Mouse (Mus musculus): Measurements from ENCODE around the gene Pde8b.

Gene Pde8b

DNA sequence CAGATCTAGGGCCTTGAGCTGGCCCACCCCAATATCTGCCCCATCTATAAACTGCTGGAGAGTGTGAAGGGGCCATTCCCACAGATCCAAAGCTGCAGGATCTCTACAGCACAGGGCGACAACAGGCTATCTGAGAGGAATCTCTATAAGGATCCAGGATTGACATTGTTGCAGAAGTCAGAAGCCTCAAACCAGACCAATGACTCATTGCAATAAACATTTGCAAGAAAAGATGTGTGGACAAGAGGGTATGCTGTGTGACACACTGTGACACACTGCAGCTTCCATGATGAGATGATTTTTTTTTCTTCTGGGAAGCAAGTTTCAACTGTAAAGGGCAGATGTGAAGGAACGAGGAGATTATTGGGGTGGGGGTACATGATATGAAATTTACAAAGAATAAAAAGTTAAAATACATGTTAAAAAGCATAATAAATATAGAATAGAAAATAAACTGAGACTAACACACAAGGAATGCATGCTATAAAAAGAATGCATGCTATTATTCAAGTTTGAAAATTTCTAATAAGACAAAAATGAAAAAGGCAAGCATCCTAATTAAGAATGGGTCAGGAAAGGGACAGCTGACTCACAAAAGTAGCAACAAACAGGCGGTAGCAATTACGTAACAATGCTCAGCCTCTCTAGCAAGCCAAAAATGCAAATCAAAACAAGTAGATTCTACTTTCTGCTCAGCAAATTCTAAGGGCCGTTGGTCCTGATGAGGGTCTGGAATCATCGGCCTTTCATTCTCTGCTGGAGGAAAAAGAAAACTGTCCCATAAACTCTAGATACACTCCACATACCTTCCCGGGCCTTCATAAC is 114.6 kb downstream of the Pde8b start:
- no peak for DNase-seq

- no peak for DNase-seq
These were observed 118.3 kb downstream of the Pde8b start for GRCm38 (mm10) chr13:95131848-95132247.

GRCm38 (mm10) chr13:95131041-95131440 is 119.1 kb downstream of the Pde8b start:
- DNase-seq: no peak

DNA sequence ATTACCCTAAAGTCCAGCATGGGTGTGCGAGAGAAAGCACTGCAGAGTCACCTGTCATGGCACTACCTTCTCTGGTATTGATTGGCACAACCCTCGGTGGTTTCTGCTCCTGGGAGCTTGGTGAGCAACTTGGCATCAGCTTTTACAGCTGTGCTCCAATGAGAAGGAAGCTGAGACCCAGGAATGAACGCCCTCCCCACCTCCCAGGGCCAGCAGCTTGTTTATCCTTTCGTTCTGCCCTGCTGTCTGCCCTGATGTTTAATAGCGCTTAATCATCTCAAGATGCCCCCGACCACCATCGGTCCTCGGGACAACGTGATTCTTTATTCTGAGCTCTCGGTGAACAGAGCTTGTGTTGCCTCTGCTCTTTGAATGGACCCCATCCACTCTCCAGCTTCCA is 122.8 kb downstream of the Pde8b start:
- DNase-seq: no peak

DNA sequence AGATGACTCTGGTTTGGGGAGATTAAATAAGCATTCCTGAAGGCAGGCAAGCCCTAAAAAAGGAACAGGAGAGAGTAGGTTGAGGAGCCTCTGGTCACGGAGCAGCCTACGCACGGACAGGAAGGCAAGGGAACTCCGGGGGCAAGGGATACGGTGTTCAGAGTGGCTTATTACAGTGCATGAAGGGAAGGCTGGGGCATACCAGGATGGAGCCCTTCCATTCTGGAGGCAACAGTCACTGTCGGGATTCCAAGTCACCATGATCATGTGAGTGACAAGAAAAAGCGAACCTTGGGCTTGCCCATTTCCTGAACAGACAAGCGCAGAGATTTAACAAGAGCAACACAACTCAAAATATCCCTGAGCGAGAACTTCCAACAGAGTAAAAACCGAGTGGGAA is 123.3 kb downstream of the Pde8b start:
- DNase-seq: no peak

GRCm38 (mm10) chr13:95125546-95126215 is 124.5 kb downstream of the Pde8b start:
- DNase-seq: peak; percentile 7

DNA sequence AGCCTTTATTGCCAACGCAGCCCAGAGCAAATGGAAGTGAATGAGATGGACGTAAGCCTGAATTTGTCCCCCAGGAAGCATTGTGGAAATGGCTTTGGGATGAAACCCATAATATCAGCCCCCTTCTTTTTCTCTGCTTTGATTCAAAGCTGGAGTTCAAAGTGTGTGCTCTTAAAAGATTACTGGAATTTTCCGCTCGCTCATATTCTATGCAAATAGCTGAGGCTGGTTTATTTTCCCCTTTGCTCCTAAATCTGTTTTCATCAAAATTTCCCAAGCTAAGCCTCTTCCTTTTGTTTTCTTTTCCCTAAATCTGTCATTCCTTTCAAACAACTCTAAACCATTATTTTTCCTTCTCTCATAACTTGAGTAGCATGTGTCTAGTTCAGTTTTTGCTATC is 129.6 kb downstream of the Pde8b start:
- DNase-seq: no peak

DNA sequence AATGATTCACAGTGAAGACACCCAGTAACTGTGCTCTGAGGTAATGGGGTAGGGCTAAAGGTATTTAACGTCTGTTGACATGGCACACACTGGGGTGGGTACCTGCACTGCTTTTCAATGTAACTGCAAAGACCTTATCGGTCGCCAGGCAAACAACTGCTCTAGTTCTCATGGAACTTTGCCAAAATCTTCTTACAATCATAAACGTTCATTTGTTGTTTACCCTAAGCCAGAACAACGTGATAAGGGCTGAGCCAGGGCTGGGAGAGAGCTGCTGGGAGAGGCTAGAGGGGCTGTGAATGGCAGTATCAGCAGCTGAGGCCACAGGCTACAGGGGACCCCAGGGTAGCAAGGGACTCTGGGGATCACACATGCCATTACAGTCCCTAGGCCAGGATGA is 136.4 kb downstream of the Pde8b start:
- DNase-seq: peak; percentile 56

- no peak for DNase-seq
These were observed 140.6 kb downstream of the Pde8b start for GRCm38 (mm10) chr13:95109555-95109954.

DNA sequence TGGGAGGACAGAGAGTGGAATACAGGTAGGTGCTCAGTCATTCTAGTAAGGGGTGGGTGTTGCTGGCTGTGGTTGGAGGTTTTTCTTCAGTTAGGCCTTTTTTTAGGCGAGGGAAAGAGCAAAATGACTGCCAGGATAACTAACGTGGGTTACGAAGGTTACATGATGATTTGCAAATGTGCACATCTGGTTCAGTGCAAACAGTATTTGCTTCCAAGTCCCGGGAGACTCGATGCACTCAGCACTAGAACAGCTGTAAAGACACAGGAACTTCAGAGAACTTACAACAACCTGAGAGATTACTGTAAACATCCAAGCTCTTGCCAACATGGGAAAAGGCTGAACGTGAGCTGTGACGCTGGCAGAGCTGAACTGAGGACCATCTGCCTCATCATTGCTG is 142.1 kb downstream of the Pde8b start:
- no peak for DNase-seq

GRCm38 (mm10) chr13:95104865-95105264 is 145.3 kb downstream of the Pde8b start:
- DNase-seq: peak; percentile 47

GRCm38 (mm10) chr13:95102985-95103590 is 147.0 kb downstream of the Pde8b start:
- DNase-seq: no peak

DNA sequence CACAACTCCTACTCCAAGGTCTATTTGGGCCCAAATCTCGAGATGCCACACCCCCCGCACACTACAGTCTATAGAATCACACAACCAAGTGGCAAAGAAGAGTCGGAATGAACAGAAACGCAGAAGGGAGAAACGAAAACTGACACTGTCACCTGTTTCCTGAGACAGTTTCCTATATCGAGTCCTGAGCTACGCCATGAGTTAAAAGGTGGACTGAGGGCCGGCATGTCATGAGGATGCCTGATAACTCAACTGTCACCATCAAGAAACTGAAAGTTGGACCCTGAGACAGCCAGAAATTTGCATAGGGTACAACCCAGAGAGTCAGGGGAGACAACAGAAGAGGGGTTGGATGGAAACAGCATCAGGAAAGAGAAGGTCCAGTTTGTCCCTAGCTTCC is 148.8 kb downstream of the Pde8b start:
- DNase-seq: no peak

DNA sequence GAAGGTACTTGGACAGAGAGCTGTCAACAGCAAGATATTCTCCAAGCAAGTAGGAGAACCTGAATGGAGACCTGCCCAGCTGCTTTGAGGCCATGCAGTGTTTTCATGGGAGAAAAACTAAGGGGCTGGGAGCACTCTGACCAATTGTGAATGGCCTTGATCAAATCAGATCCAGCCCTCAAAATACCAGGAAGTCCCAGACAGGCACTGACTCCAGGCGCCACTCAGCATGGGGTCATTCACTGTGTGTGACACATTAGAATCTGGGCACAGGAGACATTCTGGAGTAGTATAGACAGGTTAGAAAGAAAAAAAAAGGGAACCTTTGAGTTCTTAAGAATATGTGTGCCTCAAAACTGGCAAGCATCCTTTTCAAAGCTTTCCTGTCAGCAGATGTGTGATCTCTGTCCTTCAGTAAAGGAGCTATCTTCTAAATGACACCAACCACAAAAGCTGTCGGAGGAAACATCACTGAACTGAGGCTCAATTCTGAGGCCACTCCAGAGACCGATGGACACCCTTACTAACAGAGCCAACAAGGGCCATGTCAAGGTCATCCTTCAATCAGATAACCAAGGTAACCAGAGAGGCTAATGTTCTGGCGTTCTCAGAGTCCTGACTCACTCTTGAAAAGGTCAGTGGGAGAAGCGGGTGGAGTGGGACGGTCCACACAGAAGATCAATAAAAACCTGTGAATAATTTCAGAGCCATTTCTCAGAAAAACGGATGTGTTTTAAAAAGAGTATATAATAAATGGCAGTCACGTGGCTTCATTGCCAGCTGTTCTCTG is 151.0 kb downstream of the Pde8b start:
- DNase-seq: no peak

DNA sequence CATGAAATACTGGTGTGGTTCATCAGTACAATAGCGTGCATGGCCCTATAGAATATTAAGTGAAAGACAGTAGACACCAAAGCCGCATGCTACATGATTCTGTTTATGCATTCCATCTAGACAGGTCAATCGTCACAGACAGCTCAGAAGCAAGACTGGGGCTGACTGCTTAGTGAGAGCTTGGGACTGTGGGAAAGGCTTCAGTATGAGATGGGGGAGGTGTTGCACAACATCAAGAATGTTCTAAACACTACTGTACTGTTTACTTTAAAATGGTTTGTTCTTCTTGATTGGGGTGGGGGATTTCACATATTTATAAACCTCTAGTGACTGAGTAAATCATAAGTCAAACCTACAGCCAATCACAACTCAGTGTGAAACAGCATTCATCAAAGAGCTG is 153.5 kb downstream of the Pde8b start:
- DNase-seq: peak; percentile 50

GRCm38 (mm10) chr13:95095860-95096259 is 154.3 kb downstream of the Pde8b start:
- DNase-seq: no peak

DNA sequence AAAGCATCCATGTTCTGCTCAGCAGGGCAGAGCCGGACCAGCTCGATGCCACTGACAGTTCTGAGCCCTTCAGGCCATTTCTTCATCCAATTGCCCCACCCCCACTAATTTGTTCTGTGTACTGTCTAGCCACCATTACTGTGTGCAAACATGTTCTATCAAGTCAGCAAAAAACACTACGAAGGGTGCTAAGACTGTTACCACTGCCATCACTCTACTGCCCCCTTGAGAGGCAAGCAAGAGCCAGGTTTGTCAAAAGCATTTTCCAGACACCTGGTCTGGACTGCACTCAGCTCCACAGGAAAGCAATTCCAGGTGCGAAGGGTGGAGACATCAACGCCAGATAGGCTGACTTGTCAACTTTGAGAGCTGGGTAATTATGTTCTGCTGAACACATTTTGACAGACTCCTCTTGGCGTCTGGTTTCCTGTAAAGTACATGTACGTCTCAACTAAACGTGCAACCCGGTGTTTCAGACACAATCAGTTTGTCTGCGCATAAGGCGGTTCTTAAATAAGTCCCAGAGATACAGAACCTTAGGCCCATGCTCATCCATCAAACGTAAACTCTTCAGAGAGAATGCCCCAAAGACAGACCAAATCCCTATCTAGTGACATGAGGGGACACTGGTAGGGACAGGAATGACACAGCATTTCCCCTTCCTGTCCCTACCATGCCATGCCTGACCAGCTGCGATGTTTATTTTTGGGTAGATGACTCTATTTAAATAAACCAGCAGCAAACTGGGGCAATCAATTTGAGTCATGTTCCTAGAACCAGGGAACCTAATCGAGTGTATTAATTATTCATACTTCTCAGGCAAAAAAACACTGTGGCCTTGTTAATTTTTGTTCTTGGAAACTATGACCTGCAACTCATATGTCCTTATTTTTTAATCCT is 158.3 kb downstream of the Pde8b start:
- no peak for DNase-seq

DNA sequence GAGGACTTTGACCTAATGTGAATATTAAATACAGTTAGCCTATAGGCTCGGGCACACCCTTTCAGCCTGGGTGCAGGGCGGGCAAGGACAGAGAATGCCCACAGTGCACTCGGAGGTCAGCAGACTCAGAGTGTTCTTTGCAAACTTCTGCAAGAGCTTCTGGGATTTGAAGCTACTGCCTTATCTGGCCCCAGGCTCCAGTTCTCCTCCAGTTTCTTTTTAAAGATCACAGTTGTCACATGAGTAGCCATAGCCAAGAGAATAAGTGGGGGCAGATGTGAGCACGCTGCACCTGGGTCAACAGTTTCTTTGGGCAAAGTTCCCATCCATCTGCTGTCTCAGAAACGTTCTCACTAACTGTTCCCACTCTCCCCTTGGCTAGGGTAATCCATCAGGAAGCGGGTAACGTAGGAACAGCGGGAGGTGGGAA is 162.8 kb downstream of the Pde8b start:
- DNase-seq: no peak

DNA sequence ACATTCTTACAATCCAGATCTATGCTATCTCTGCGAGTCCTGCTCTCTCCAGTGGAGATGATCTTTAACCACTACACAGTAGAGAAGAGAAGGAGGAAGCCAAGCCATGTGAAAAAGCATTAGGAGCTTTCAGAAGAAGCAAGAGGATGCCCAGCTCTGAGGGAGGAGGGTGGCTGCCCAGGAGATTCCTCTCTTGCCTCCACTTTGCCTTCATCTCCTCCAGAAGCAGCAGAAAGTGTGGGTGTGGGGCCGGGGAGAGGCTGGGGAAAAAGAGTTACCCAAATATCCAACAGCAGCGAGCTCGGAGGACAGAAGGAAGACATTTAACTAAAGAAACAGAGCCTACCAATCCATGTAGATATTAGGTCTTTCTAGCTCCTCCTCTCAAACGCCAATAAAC is 164.1 kb downstream of the Pde8b start:
- DNase-seq: no peak

DNA sequence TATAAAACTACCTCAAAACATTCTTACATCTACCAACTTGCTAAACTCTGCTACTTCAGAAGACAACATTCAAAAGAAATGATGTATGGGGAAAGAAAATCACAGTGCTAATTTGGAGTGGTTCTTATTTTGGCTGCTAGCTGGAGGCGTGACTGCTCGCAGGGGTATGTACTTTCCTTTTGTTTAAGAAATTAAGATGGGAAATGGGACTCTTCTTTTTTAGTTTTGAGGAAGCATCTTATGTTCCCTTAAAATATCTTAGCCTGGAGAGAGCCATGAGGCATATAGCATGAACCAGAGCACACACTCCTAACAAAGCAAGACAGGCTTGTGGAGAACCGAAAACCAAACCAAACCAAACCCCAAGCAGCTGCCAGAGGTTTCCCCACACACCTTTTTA is 167.5 kb downstream of the Pde8b start:
- DNase-seq: no peak

GRCm38 (mm10) chr13:95081082-95081481 is 169.1 kb downstream of the Pde8b start:
- no peak for DNase-seq

DNA sequence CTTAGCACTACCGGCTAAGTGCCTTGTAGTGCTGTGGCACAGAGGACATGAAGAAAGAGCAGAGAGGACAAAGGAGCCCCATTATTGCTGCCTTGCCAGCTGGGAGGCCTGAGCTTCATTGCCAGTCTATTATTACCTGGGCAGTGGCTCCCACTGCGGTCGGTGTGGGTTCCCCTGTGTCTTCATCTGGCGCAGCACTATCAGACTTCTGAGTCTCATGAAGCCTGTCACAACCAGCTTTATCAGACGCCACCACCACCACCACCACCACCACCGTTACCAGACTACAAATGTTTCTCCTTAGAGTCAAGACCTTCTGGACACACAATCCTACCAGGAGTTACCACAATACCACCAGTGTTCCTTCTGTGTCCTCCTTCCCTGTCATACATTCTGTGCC is 171.6 kb downstream of the Pde8b start:
- no peak for DNase-seq
